In genomic region chr5:132074724-132075374, GRCm38 (mm10) we compare ENCODE assay signal across 7 mouse cellular contexts.
A peak's percentile ranks its signal among the peaks of the same experiment; 100 is the strongest.
DNase-seq lines count a peak whose midpoint lies in the region; ATAC-seq and TF ChIP-seq lines count a peak whose summit lies in the region.

No protein-coding gene starts in this region.

- H3K27ac ChIP-seq in embryonic facial prominence, embryonic 14.5 days (replicated peaks; ENCODE audit: low read depth, low read length) = peak overlapping the region; percentile 59
- no peak overlapping the region for H3K27ac ChIP-seq in intestine, postnatal 0 days (ENCODE audit: low read depth, low read length)
- peak overlapping the region; percentile 53; the same call in 1 of the 2 replicates for H3K27ac ChIP-seq in neural tube, embryonic 12.5 days

- WGBS in embryonic facial prominence, embryonic 14.5 days = 7% methylated on average over 19 of the region's 19 CpGs
- 47% methylated on average over 19 of the region's 19 CpGs for WGBS in intestine, postnatal 0 days
- 12% methylated on average over 19 of the region's 19 CpGs for WGBS in neural tube, embryonic 12.5 days

- TF ChIP-seq CTCF in intestine, postnatal 0 days (IDR thresholded peaks at IDR 0.05; ENCODE audit: low read depth) = no peak

- no peak overlapping the region for H3K9ac ChIP-seq in embryonic facial prominence, embryonic 14.5 days (ENCODE audit: low read depth, low read length)
- no peak overlapping the region for H3K9ac ChIP-seq in intestine, postnatal 0 days (ENCODE audit: low read depth, low read length)
- H3K9ac ChIP-seq in neural tube, embryonic 12.5 days = no peak overlapping the region

- intact Hi-C loops in left cerebral cortex, postnatal 4 days (cut with DNase I) = no loop called here

- peak overlapping the region; percentile 0; the same call in 1 of the 2 replicates for H3K4me3 ChIP-seq in embryonic facial prominence, embryonic 14.5 days (ENCODE audit: low read depth, low read length)
- no peak overlapping the region for H3K4me3 ChIP-seq in intestine, postnatal 0 days (ENCODE audit: low read depth, low read length)
- no peak overlapping the region for H3K4me3 ChIP-seq in neural tube, embryonic 12.5 days

- H3K27me3 ChIP-seq in embryonic facial prominence, embryonic 14.5 days (replicated peaks; ENCODE audit: control insufficient read depth, insufficient read depth, low read length) = no peaks in the 10 kb centered on the region
- H3K27me3 ChIP-seq in intestine, postnatal 0 days (replicated peaks; ENCODE audit: control insufficient read depth, insufficient read depth, low read length) = no peaks in the 10 kb centered on the region
- H3K27me3 ChIP-seq in neural tube, embryonic 12.5 days (replicated peaks) = no peaks in the 10 kb centered on the region

- no peaks in the 10 kb centered on the region for H3K36me3 ChIP-seq in embryonic facial prominence, embryonic 14.5 days (ENCODE audit: control insufficient read depth, insufficient read depth, low read length)
- no peaks in the 10 kb centered on the region for H3K36me3 ChIP-seq in intestine, postnatal 0 days (ENCODE audit: control insufficient read depth, insufficient read depth)
- no peaks in the 10 kb centered on the region for H3K36me3 ChIP-seq in neural tube, embryonic 12.5 days

- 0 out of 2 replicates have a peak, but pooled peaks cover 3% of the 10 kb centered on the region for H3K9me3 ChIP-seq in embryonic facial prominence, embryonic 14.5 days (ENCODE audit: control insufficient read depth, low read length)
- no peaks in the 10 kb centered on the region for H3K9me3 ChIP-seq in intestine, postnatal 0 days (ENCODE audit: control insufficient read depth)
- no peaks in the 10 kb centered on the region for H3K9me3 ChIP-seq in neural tube, embryonic 12.5 days

- ATAC-seq in embryonic facial prominence, embryonic 14.5 days (ENCODE audit: low read depth) = peak; percentile 89
- ATAC-seq in intestine, postnatal 0 days = no peak
- peak; percentile 79 for ATAC-seq in neural tube, embryonic 12.5 days (ENCODE audit: low FRiP score, low read depth)

- peaks cover 36% of the 10 kb centered on the region for H3K4me1 ChIP-seq in embryonic facial prominence, embryonic 14.5 days (ENCODE audit: control insufficient read depth, insufficient read depth, low read length)
- H3K4me1 ChIP-seq in intestine, postnatal 0 days (replicated peaks; ENCODE audit: control insufficient read depth, insufficient read depth, low read length) = 0 out of 2 replicates have a peak, but pooled peaks cover 2% of the 10 kb centered on the region
- peaks cover 44% of the 10 kb centered on the region for H3K4me1 ChIP-seq in neural tube, embryonic 12.5 days

- H3K4me2 ChIP-seq in embryonic facial prominence, embryonic 14.5 days (ENCODE audit: low read depth, low read length) = peak overlapping the region; percentile 39
- H3K4me2 ChIP-seq in intestine, postnatal 0 days (replicated peaks; ENCODE audit: low read depth) = peak overlapping the region; percentile 24; the same call in 1 of the 2 replicates
- peak overlapping the region; percentile 52 for H3K4me2 ChIP-seq in neural tube, embryonic 12.5 days (replicated peaks)

- DNase-seq in cerebellum, adult 8-10 months = peak; percentile 24
- peak; percentile 96 for DNase-seq in embryonic facial prominence, embryonic 14.5 days (ENCODE audit: low spot score)
- DNase-seq in heart, adult 18-20 months = peak; percentile 58 to 60
- peak; percentile 86 for DNase-seq in left cerebral cortex, postnatal 4 days
- DNase-seq in B cell, adult 2 months = no peak

Comparison
In these comparisons a context has a peak if more than half of its experiments do, and no peak if none do; other contexts are left out.
1. DNase-seq: peak in cerebellum, adult 8-10 months (single experiment), embryonic facial prominence, embryonic 14.5 days (single experiment), heart, adult 18-20 months (2 of 2) and left cerebral cortex, postnatal 4 days (single experiment); none in B cell, adult 2 months (0 of 2).
2. Peak in every context shown above with its lines, with median percentiles within 50 percentile points of each other: H3K4me2 ChIP-seq.